Mouse (Mus musculus): ENCODE measurements at regions not wholly inside any gene's neighbourhood (a gene's known extent, or its start where the extent isn't known, plus 50 kb on each side); places are given as distances from the start of the nearest gene placed in this dataset.

- WGBS: 40% methylated on average over 8 of the region's 8 CpGs
- no peak overlapping the region for H3K4me3 ChIP-seq
- peak overlapping the region; percentile 55 for H3K27ac ChIP-seq (replicated peaks)
- no peaks in the 10 kb centered on the region for H3K36me3 ChIP-seq
- no peaks in the 10 kb centered on the region for H3K9me3 ChIP-seq
- H3K4me2 ChIP-seq (replicated peaks): no peak overlapping the region
- no peak overlapping the region for H3K9ac ChIP-seq (replicated peaks)
- H3K4me1 ChIP-seq: peaks cover 7% of the 10 kb centered on the region; the same call in 1 of the 2 replicates
- no peaks in the 10 kb centered on the region for H3K27me3 ChIP-seq
- peak; percentile 69 for ATAC-seq (replicated peaks)
Observed at GRCm38 (mm10) chr12:98014607-98015278, 244.5 kb downstream of the Galc start.

- no peak for ATAC-seq (replicated peaks)
Observed at GRCm38 (mm10) chr12:98009175-98009574, 250.1 kb downstream of the Galc start.

GRCm38 (mm10) chr12:98005671-98006469 lies 253.4 kb downstream of the Galc start:
- ATAC-seq (replicated peaks): no peak; the same call in 1 of the 2 replicates
- Histone ChIP-seq H3K9ac (replicated peaks) (no peak overlapping the region), H3K27me3 (no peaks in the 10 kb centered on the region)

More at GRCm38 (mm10) chr12:98009175-98009574, 250.1 kb downstream of the Galc start:
- no peaks in the 10 kb centered on the region for H3K9me3 ChIP-seq
- no peaks in the 10 kb centered on the region for H3K4me1 ChIP-seq
- H3K4me2 ChIP-seq (replicated peaks): no peak overlapping the region
- H3K27ac ChIP-seq (replicated peaks): no peak overlapping the region
- WGBS: 87% methylated on average over 2 of the region's 2 CpGs
- H3K4me3 ChIP-seq: no peak overlapping the region
- H3K9ac ChIP-seq (replicated peaks): no peak overlapping the region
- H3K36me3 ChIP-seq: no peaks in the 10 kb centered on the region
- H3K27me3 ChIP-seq: no peaks in the 10 kb centered on the region

DNA sequence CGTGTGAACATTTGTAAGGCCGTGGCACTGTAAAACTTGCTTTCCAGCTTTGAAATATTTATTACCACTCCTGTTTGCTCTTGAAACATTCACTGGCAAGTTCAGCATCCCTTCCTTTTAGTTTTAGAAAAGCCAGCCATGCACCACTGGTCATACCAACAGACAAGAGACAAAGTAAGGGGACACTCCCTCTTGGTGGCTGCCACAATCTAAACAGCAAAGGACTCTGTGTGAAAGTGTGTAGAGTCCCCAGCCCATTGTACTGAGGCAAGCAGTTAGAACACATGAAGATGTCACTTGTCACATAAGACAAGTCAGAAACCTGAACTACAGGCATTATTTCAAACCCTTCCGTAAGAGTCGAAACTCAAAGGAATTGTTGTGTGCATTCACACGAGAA lies 257.0 kb downstream of the Galc start:
- H3K9me3 ChIP-seq: no peaks in the 10 kb centered on the region
- H3K4me3 ChIP-seq: no peak overlapping the region
- H3K4me2 ChIP-seq (replicated peaks): no peak overlapping the region
- no peak for ATAC-seq (replicated peaks)
- H3K27me3 ChIP-seq: no peaks in the 10 kb centered on the region
- no peaks in the 10 kb centered on the region for H3K4me1 ChIP-seq
- no peak overlapping the region for H3K9ac ChIP-seq (replicated peaks)
- 93% methylated on average over 5 of the region's 5 CpGs for WGBS
- H3K36me3 ChIP-seq: no peaks in the 10 kb centered on the region
- no peak overlapping the region for H3K27ac ChIP-seq (replicated peaks)

More at GRCm38 (mm10) chr12:98005671-98006469, 253.4 kb downstream of the Galc start:
- Histone ChIP-seq H3K4me2 (replicated peaks) (no peak overlapping the region), H3K4me3 (no peak overlapping the region), H3K36me3 (no peaks in the 10 kb centered on the region), H3K4me1 (no peaks in the 10 kb centered on the region), H3K9me3 (no peaks in the 10 kb centered on the region), H3K27ac (replicated peaks) (no peak overlapping the region)
- WGBS: 44% methylated on average over 5 of the region's 5 CpGs

DNA sequence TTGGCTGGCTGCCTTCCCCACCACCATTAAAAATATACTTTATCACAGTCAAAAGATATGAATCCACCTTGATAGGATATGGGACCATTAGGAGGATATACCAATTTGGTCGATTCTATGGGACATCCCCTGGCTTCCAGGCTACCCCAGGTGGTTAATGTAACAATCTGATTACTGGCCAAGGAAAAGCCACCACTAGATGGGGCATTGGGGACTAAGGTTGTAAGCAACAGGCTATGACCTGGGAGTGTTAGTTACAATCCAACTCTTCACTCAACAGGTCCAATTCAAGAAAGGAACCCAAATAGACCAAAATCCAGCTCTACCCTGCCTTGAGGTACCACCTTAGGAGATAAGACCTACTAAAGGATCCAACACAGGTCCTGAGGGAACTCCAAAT lies 264.4 kb downstream of the Galc start:
- no peak for ATAC-seq (replicated peaks)
- WGBS: 69% methylated on average over 1 of the region's 1 CpGs

DNA sequence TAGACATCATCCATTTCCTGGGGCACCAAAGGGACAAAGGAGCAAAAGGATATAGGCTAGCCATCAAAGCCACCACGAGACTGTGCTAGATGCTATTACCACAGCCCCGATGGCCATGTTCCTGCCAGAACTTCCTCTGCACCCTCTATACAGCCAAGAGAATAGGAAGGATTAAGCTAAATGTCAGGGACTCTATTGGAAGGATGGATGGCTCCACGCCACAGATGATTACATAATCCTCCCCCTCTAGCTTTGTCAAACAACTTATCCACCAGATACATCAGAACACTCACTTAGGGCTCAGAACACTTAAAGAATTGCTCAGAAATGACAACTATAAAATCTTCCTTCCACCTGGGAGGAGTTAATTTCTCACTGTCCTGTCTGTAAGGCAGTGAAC lies 265.3 kb downstream of the Galc start:
- H3K27ac ChIP-seq (replicated peaks): no peak overlapping the region
- no peak overlapping the region for H3K4me2 ChIP-seq (replicated peaks)
- no peaks in the 10 kb centered on the region for H3K36me3 ChIP-seq
- H3K9me3 ChIP-seq: no peaks in the 10 kb centered on the region
- no peak for ATAC-seq (replicated peaks)
- H3K4me1 ChIP-seq: no peaks in the 10 kb centered on the region
- 83% methylated on average over 3 of the region's 3 CpGs for WGBS
- no peak overlapping the region for H3K4me3 ChIP-seq
- no peak overlapping the region for H3K9ac ChIP-seq (replicated peaks)
- no peaks in the 10 kb centered on the region for H3K27me3 ChIP-seq

More for the DNA sequence above, 264.4 kb downstream of the Galc start:
- Histone ChIP-seq H3K36me3 (no peaks in the 10 kb centered on the region), H3K9me3 (no peaks in the 10 kb centered on the region), H3K27me3 (no peaks in the 10 kb centered on the region), H3K9ac (replicated peaks) (no peak overlapping the region), H3K4me3 (no peak overlapping the region), H3K4me2 (replicated peaks) (no peak overlapping the region), H3K27ac (replicated peaks) (no peak overlapping the region), H3K4me1 (no peaks in the 10 kb centered on the region)

- Histone ChIP-seq H3K4me2 (replicated peaks) (no peak overlapping the region), H3K4me3 (no peak overlapping the region), H3K4me1 (peaks cover 4% of the 10 kb centered on the region; the same call in 1 of the 2 replicates), H3K9ac (replicated peaks) (no peak overlapping the region), H3K27me3 (no peaks in the 10 kb centered on the region), H3K9me3 (no peaks in the 10 kb centered on the region), H3K27ac (replicated peaks) (no peak overlapping the region), H3K36me3 (no peaks in the 10 kb centered on the region)
- no peak for ATAC-seq (replicated peaks)
- 97% methylated on average over 1 of the region's 1 CpGs for WGBS
Observed at GRCm38 (mm10) chr12:97983390-97983789, 275.9 kb downstream of the Galc start.

GRCm38 (mm10) chr12:97978668-97979067 lies 280.6 kb downstream of the Galc start:
- no peak overlapping the region for H3K4me3 ChIP-seq
- ATAC-seq (replicated peaks): peak; percentile 74
- no peaks in the 10 kb centered on the region for H3K36me3 ChIP-seq
- H3K4me2 ChIP-seq (replicated peaks): no peak overlapping the region
- peak overlapping the region; percentile 41 for H3K27ac ChIP-seq (replicated peaks)
- H3K27me3 ChIP-seq: no peaks in the 10 kb centered on the region
- no peaks in the 10 kb centered on the region for H3K9me3 ChIP-seq
- 48% methylated on average over 3 of the region's 3 CpGs for WGBS
- H3K9ac ChIP-seq (replicated peaks): no peak overlapping the region
- peaks cover 13% of the 10 kb centered on the region for H3K4me1 ChIP-seq

GRCm38 (mm10) chr12:97978178-97978651 lies 281.0 kb downstream of the Galc start:
- no peak overlapping the region for H3K4me2 ChIP-seq (replicated peaks)
- H3K9me3 ChIP-seq: no peaks in the 10 kb centered on the region
- peak overlapping the region; percentile 73 for H3K27ac ChIP-seq (replicated peaks)
- 24% methylated on average over 8 of the region's 8 CpGs for WGBS
- no peaks in the 10 kb centered on the region for H3K27me3 ChIP-seq
- no peak overlapping the region for H3K4me3 ChIP-seq
- H3K9ac ChIP-seq (replicated peaks): no peak overlapping the region
- peak; percentile 95 for ATAC-seq (replicated peaks)
- no peaks in the 10 kb centered on the region for H3K36me3 ChIP-seq
- H3K4me1 ChIP-seq: peaks cover 13% of the 10 kb centered on the region

GRCm38 (mm10) chr12:97977633-97978032 lies 281.6 kb downstream of the Galc start:
- no peak overlapping the region for H3K4me3 ChIP-seq
- no peaks in the 10 kb centered on the region for H3K27me3 ChIP-seq
- WGBS: 30% methylated on average over 3 of the region's 3 CpGs
- ATAC-seq (replicated peaks): no peak
- H3K27ac ChIP-seq (replicated peaks): peak overlapping the region; percentile 73
- H3K9me3 ChIP-seq: no peaks in the 10 kb centered on the region
- peaks cover 13% of the 10 kb centered on the region for H3K4me1 ChIP-seq
- no peaks in the 10 kb centered on the region for H3K36me3 ChIP-seq
- H3K4me2 ChIP-seq (replicated peaks): no peak overlapping the region
- no peak overlapping the region for H3K9ac ChIP-seq (replicated peaks)

DNA sequence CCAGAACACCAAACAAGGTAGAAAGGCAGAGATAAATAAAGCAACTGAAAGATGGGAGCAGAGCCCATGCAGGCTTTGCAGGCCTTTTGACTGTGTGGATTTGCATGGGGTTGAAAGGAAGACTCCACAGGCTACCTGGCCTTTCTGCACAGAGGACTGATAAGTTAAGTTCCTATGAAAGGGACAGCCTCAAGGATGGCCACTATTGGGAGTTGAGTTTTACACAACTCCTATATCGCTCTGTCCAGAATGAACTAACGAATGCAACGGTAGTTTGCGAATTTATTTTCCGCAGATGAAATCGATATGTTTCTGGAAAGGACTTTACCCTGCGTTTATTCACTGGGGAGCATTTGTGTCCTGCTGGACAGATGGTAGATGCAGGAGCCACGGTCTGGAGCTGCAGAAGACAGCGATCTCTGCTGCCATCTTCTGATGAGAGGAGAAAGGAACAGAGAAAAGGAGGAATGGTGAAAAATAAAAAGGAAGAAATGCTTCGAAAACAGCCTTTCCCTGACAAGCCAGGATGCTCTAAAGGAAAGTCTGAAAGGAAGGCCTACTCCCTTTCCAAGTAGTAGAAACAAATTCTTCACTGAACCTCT lies 285.2 kb downstream of the Galc start:
- no peaks in the 10 kb centered on the region for H3K36me3 ChIP-seq
- H3K4me2 ChIP-seq (replicated peaks): no peak overlapping the region
- no peaks in the 10 kb centered on the region for H3K9me3 ChIP-seq
- 69% methylated on average over 10 of the region's 10 CpGs for WGBS
- H3K27me3 ChIP-seq: no peaks in the 10 kb centered on the region
- H3K4me3 ChIP-seq: no peak overlapping the region
- no peak for ATAC-seq (replicated peaks)
- H3K4me1 ChIP-seq: peaks cover 13% of the 10 kb centered on the region
- H3K9ac ChIP-seq (replicated peaks): no peak overlapping the region
- no peak overlapping the region for H3K27ac ChIP-seq (replicated peaks)

GRCm38 (mm10) chr12:97957201-97957600 lies 302.1 kb downstream of the Galc start:
- Histone ChIP-seq H3K9ac (replicated peaks) (no peak overlapping the region), H3K4me2 (replicated peaks) (no peak overlapping the region), H3K36me3 (no peaks in the 10 kb centered on the region), H3K27me3 (no peaks in the 10 kb centered on the region), H3K27ac (replicated peaks) (no peak overlapping the region), H3K9me3 (no peaks in the 10 kb centered on the region), H3K4me1 (no peaks in the 10 kb centered on the region; the same call in 1 of the 2 replicates), H3K4me3 (no peak overlapping the region)
- WGBS: 69% methylated on average over 4 of the region's 4 CpGs
- ATAC-seq (replicated peaks): no peak

All from forebrain, embryonic 15.5 days (tissue).